Mouse (Mus musculus): ENCODE results near the gene Atp5mpl.
"Not testable (repeated sequence)": the region's sequence is repeated elsewhere in the genome, so short reads cannot be mapped to it uniquely, and the experiment has no call there.

The Atp5mpl gene

DNA sequence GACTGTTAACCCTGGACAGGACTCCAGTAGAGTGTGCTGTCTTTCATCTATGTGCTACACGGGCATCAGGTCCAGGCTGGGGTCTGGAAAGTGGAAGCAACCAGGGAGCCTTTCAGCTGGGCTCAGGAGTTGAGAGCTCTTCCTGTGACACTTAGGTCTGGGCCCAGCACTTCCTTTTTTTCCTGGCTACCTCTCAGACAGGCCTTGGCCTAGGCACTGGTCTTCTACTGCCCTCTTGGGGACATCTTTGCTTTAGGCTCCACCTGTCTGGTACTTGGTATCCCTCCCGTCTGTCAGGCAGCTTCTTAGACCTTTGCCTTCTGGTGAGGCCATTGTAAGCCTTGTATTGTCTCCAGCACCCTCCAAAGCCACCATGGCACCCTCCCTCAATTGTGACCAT is 20.1 kb downstream of the Atp5mpl start:
- DNase-seq (ENCODE audit: low spot score) = peak; percentile 38

DNA sequence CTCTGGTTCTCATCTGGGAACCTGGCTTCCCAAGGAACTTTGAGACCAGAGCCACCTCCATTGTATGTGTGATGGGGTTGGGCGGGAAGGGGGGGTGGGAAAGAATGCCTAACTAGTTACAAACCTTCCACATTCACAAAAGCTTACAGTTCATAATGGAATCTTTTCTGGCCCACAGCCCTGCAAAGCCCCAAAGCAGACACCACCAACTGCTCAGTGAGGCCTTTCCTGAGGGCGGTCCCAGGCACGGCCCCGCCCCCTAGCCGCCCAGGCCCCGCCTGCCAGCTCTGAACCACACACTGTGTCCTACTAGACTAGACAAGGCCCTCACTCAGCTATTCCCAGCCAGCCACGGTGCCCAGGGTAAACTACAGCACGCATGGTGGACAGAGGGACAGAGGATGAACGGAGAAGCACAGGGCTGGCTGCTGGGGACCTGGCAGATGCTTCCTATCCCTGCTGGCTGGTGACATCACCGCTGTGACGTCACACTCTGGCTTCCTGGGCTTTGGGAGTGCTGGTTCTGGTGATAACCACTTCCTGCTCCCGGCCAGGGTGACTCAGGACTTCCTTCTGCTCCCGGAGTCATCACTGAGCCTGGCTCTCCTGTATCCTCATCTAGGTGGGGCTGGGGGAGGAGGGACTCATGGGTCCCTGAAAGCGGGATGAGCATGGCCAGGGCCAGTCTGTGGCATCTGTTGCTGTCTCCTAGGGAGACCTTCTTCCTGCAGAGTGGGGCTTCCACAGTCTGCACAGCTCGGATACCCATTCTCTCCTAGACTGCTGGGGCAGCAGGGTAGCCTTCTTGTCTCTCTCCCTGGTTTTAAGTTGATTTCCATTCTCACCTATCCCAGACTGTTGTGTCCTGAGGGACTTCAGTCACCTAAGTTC is 20.8 kb downstream of the Atp5mpl start:
- not testable (repeated sequence) for DNase-seq (ENCODE audit: low spot score)

GRCm38 (mm10) chr12:111945115-111945514 is 21.7 kb downstream of the Atp5mpl start:
- DNase-seq (ENCODE audit: low spot score) = peak; percentile 61

GRCm38 (mm10) chr12:111944065-111944987 is 22.5 kb downstream of the Atp5mpl start:
- not testable (repeated sequence) for DNase-seq (ENCODE audit: low spot score)

DNA sequence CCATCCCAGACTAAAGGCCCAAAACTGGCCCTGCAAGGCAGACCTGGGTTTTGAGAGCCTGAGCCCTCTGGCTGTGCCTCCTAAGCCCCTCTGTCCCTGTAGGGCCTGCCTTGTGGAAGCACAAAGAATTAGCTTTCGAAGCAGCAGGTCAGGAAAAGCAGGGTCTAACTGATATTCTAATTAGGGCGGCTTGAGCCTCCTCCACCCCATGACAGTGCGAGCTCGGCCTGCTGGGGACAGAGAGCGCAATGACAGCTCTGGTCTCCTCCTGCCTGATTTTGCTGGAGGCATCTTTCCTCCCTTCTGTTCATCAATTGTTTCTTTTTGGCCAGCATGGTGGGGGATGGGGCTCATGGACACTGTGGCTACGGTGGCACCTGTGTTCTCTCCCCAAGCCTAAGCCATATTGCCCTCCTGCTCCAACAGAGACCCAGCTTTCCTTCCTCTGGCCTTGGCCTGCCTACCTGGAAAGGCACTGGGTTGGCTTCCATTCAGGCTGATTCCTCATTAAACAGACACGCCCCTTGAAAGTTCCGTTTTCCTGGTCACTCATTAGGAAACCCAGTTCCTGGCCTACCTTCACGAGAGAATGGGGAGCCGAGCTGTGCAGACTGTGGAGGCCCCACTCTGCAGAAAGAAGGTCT is 23.2 kb downstream of the Atp5mpl start:
- no peak for DNase-seq (ENCODE audit: low spot score)

DNA sequence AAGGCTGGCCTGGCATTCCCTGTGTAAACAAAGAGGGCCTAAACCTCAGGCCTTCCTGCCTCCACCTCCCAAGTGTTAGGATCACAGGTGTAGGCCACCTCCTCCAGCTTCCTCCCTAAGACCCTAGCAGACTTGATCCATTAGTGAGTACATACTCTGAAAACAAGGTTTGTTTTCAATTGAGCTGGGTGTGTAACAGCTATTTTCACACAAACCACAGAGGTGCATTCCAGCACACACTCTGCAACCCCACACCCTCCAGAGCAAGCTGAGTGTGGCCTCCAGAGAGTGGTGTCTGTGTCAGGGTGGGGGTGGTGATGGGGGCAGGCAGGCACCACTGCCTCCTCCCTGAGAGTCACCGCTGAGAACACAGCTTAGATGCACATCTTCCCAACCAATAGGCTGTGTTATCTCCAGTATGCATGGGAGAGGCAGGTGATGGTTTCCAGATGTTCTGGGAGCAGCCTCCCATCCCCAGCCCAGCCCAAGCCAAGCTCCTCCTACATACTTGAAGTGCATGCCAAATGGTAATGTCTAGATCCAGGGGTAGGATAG is 28.1 kb downstream of the Atp5mpl start:
- DNase-seq (ENCODE audit: low spot score) = no peak

DNA sequence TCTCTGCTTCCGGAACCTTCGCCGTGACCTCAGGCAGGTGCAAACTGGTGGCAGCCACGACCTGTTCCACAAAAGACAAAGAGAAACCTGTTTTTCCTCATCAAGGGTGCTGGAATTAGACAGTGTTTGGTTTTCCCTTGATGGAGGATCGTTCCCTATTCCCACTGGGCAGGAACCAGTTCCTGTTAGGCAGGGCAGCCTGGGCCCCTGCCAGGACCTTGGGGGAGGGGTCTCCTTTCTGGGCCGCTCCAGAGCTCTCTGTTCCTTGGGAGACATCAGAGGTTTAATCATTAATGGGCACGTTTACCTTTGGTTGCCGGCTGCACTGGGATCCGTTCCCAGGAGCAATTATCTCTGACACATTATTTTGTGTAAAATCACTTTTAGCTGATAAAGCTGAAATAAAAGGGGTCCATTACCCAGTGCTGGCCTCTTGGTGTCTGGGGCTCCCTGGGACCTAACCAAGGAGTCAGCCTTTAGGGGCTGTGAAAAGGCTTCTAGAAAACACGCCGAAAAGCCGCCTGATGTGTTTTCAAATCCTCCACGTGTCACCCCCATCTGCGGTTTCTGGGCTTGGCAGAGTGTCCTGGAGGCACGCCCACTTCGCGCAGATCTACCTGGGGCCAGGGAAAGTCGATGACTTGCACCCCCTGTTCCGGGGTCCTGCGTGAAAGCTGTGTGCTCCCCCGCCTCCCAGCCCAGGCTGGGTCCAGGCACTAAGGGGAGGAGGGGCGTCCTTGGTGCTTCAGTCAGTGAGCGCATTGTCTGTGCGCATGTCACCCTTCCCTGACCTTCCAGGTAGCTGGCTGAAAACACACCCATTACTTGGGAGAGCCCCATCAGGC is 29.8 kb downstream of the Atp5mpl start:
- DNase-seq (ENCODE audit: low spot score) = peak; percentile 62

DNA sequence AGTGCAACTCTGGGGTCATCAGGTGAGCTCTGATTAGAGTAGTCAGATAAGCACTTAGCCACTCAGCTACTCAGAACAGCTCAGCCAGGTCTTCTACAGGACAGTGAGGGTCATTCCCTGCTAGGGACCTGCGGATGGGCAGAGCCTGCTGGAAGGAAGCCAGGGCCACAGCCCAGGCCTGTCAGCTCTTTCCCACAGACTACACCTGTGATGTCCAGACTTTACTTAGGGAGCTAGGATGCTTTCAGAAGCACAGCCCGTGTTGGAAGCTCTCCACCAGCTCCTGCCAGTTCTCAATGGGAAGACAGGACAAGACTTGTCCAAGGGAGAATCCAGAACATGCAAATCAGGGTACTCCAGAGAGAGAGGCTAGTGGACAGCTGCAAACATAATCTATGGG is 32.8 kb downstream of the Atp5mpl start:
- no peak for DNase-seq (ENCODE audit: low spot score)

DNA sequence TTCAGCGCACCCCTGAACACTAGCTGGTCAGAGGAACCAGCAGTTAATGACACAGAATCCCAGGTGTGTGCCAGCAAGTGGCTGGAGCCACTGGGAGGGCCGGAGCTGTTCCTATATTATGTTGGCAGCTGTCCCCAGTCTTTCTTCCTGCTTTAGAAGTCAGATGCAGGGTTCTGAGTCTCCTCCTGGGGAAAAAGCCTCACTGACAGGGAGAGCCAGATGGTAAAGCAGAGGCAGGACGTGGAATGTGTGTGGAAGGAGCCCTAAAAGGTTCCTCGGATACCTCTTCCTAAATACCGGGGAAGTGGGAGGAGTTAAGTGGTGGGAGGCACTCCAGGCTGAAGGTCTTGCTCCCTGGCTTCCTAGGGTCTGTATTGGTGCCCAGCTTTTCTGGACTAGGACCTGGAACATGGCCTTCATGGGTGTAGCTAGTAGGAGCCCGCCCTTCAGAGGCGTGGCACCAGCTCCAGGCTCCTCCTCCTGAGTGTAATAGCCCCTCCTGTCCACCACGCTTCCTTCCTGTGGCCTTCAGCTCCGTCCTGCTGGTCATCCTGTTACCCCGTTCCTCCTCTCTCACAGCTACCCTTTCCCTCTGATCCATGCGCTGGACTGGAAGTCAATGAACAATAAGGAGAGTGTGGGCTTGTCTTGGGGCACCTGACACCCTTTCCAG is 33.6 kb downstream of the Atp5mpl start:
- DNase-seq (ENCODE audit: low spot score) = peak; percentile 51

DNA sequence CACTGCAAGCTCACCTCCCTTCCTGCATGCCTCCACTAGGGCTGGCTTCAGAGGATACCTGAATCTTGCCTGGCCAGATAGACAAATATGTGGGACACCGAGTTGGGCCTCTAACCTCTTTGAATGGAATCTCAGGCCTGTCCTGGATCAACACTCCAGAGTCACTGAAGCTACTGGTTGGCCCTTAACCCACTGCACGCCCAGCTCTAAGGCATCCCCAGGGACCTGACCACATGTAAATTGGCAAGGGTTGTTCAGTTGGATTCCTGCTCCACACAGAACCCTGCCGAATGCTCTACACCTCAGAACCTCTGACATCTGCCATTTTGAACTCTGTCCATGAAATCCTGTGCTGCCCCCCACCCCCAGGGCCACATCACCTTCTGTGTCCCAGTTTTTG is 34.3 kb downstream of the Atp5mpl start:
- no peak for DNase-seq (ENCODE audit: low spot score)

DNA sequence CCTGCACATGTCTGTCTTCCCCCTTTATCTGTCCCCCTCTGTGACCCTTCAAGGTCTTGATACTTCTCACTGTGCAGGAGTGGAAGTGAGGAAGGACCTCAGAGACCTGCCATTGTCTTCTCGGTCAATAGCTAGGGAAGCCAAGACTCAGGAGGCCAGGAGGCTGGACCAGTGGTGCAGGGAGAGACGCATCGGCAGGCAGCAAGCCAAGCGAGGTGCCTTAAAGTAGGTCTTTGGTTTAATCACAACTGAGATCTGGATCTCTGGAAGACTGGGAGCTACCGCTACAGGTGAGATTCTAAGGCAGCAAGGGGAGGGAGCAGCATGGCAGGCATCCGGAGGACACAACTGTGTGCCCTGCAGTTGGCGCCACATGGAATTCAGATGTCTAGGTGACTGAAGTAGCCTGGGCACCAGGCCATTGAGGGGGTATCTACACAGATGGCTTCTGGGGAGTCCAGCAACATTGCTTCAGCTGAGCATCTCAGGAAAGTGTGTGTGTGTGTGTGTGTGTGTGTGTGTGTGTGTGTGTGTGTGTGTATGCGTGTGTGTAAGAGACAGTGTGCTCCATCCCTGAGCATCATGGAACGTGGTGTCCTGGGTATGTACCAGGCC is 35.3 kb downstream of the Atp5mpl start:
- no peak for DNase-seq (ENCODE audit: low spot score)

DNA sequence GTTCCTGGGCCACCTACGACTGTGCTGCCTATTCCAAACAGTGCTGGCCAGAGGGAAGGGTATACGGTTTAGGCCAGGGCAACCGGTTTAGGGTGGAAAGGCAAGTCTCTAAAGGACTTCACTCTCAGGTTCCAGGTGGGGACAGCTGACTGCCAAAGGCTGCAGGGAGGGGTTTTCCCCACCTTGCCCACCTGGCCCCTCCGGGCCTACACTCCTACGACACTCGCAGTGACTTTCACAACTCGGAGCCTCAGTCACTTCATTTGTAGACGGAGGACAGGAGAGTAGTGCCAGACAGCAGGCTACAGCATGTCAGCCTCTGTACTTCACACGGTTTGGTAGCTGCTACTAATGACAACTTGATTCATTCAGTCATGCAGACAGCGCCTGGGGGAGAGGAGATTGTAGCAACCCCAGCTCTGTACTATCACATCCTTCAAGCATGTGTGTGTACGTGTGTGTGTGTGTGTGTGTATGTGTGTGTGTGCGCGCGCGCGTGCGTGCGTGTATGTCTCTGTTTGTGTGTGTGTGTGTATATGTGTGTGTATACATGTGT is 38.3 kb downstream of the Atp5mpl start:
- DNase-seq (ENCODE audit: low spot score) = no peak

DNA sequence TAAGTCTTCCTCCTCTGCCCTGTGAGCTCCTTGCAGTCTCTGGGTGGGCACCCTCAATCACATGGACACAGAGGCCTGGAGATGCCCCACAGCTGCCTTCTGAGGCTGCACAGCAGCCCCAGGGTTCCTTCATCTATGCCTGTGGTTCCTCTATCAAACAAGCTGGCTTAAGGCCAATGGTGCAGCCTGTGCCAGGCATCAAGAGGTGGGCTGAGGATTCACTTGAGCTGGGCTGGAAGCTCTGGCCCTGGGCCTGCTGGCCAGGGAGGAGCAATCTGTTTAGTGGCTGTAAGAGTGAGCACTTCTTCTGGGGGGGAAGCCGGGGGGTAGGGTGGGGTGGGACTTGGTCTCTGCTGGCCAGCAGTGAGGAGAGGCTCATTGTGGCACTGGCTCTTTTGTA is 39.4 kb downstream of the Atp5mpl start:
- no peak for DNase-seq (ENCODE audit: low spot score)

- DNase-seq (ENCODE audit: low spot score) = no peak
Observed at GRCm38 (mm10) chr12:111923117-111923516, 43.7 kb downstream of the Atp5mpl start.

GRCm38 (mm10) chr12:111920046-111920445 is 46.7 kb downstream of the Atp5mpl start:
- DNase-seq (ENCODE audit: low spot score) = no peak

- DNase-seq (ENCODE audit: low spot score) = no peak
Observed at GRCm38 (mm10) chr12:111916514-111917217, 50.1 kb downstream of the Atp5mpl start.

DNA sequence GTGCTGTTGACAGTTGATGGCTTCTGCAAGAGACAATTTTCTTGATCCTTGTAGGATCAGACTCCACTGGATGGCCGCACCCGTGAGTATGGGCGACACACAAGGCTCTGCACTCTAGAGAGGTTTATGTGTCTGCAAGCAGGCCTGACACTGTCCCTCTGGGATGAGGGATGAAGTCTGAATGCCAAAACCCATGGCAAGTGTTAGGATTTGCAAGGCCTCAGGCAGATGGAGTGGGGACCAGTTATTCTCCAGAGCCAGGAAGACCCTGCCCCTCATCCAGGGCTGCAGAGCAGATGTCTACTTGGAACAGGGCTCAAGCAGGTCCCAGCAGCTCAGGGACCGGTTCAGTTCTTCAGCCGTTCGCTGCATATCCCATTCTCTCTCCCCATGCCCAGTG is 51.0 kb downstream of the Atp5mpl start:
- DNase-seq (ENCODE audit: low spot score) = no peak

- DNase-seq (ENCODE audit: low spot score) = no peak
Observed at GRCm38 (mm10) chr12:111914031-111914430, 52.7 kb downstream of the Atp5mpl start.

GRCm38 (mm10) chr12:111912802-111913201 is 54.0 kb downstream of the Atp5mpl start:
- DNase-seq (ENCODE audit: low spot score) = no peak

Measured in ovary, adult 18-20 months (tissue).